Mouse (Mus musculus) heart, adult 2 months (tissue): ENCODE results near the gene Hist2h2aa1. TPM values are rescaled to one million over a fixed set of nuclear protein-coding genes. Genes with fewer than 3 reads are reported as not detected.

Source experiments
- DNase-seq, 2 experiments: peaks; one replicate each; pipeline ENCODE4 v3.0.0; 2021
- H3K27ac ChIP-seq: fragments of 200-600 bp; 2 replicates; pipeline ENCODE4 v1.8.1; 2022
- H3K27me3 ChIP-seq: fragments of 200-500 bp; 2 replicates; pipeline ENCODE4 v1.6.1; 2012; ENCODE audit warnings: mild to moderate bottlenecking, low read length, inconsistent platforms, mixed read lengths; ENCODE audit not compliant: control insufficient read depth, insufficient read depth
- H3K36me3 ChIP-seq: fragments of 200-500 bp; 2 replicates; pipeline ENCODE4 v1.6.1; 2012; ENCODE audit warnings: low read length, inconsistent platforms; ENCODE audit not compliant: control insufficient read depth, insufficient read depth
- H3K4me1 ChIP-seq: fragments of 200-500 bp; 2 replicates; pipeline ENCODE4 v1.6.1; 2011; ENCODE audit warnings: low read length; ENCODE audit not compliant: control insufficient read depth, insufficient read depth
- H3K4me3 ChIP-seq: fragments of 200-600 bp; 2 replicates; pipeline ENCODE4 v1.8.1; 2022
- H3K79me2 ChIP-seq: fragments of 200-500 bp; replicated peaks from 2 replicates; pipeline ENCODE4 v1.6.1; 2012; ENCODE audit warnings: mild to moderate bottlenecking, inconsistent platforms, low read length, moderate library complexity, mixed read lengths; ENCODE audit not compliant: control insufficient read depth, insufficient read depth
- H3K9ac ChIP-seq: fragments of 200-500 bp; 2 replicates; pipeline ENCODE4 v1.6.1; 2012; ENCODE audit warnings: low read depth, mild to moderate bottlenecking, control low read depth, inconsistent platforms, low read length, mixed read lengths
- CTCF ChIP-seq: fragments of 200-600 bp; IDR thresholded peaks from 2 replicates; pipeline ENCODE4 v1.8.1; 2022; ENCODE audit warnings: antibody characterized with exemption, mild to moderate bottlenecking, moderate library complexity
- EP300 ChIP-seq: fragments of 200-500 bp; IDR thresholded peaks from 2 replicates; pipeline ENCODE4 v1.6.1; 2011; ENCODE audit warnings: low read depth, low read length, control low read depth; ENCODE audit not compliant: insufficient read depth
- POLR2A ChIP-seq: fragments of 200-500 bp; IDR thresholded peaks from 2 replicates; pipeline ENCODE4 v1.6.1; 2011; ENCODE audit warnings: mild to moderate bottlenecking, low read depth, low read length, control low read depth; ENCODE audit not compliant: insufficient read depth
- whole genome bisulfite sequencing: fragments of 180-500 bp; shearing (Covaris S2); methylation state at CpG from one replicate; pipeline ENCODE4 v1.1.7; 2018; 5-methylcytosine and 5-hydroxymethylcytosine counted together
- intact Hi-C: fragments of 180-260 bp; cut with DNase I; formaldehyde crosslinking; loops from one replicate; pipeline ENCODE4 v1.15.1; 2025
- polyA plus RNA-seq: library from polyadenylated mRNA; depleted of rRNA; stranded (reverse); fragments of >200 nt; gene quantifications from 2 replicates; pipeline ENCODE4 v1.2.3, GENCODE M21; 2012
- total RNA-seq, 2 experiments: library from RNA; stranded (reverse); gene quantifications; 2 replicates each; pipeline ENCODE4 v1.2.3; 2021

Hist2h2aa1 gene
- total and polyA plus RNA-seq, 3 experiments, result 7.1 to 124 (median 13.0) TPM

GRCm38 (mm10) chr3:96220765-96221639 is 24.3 kb upstream of the Hist2h2aa1 start, which contains the start of the genes Hist2h2ac and Hist2h2be:
Gene Hist2h2ac, minus strand, starts transcription at chr3:96220880.
Gene Hist2h2be, plus strand, starts transcription at chr3:96221119.
- TF ChIP-seq EP300 (peak; percentile 66), POLR2A (peak; percentile 98), CTCF (peak; percentile 26)
- peak within 1 kb of the TSS; percentile 98 for H3K27ac ChIP-seq
- H3K36me3 ChIP-seq, result peaks cover 2% of the 10 kb centered on the region
- under 1% methylated on average over 43 of the region's 43 CpGs for WGBS
- peaks cover 2% of the 10 kb centered on the region; the same call in 1 of the 2 replicates for H3K79me2 ChIP-seq
- H3K9ac ChIP-seq, result peak within 1 kb of the TSS; percentile 97
- H3K27me3 ChIP-seq, result no peaks in the 10 kb centered on the region
- intact Hi-C loops, result loop anchor here (1.0 to 5.0 kb wide), 2 partner anchors 42 to 329 kb away; partner anchors contain the start of genes Aph1a, BC028528 and Hist2h4
- H3K4me1 ChIP-seq, result peaks cover 7% of the 10 kb centered on the region
- peak within 1 kb of the TSS; percentile 57 for H3K4me3 ChIP-seq
- DNase-seq, result peak; percentile 85 to 91

DNA sequence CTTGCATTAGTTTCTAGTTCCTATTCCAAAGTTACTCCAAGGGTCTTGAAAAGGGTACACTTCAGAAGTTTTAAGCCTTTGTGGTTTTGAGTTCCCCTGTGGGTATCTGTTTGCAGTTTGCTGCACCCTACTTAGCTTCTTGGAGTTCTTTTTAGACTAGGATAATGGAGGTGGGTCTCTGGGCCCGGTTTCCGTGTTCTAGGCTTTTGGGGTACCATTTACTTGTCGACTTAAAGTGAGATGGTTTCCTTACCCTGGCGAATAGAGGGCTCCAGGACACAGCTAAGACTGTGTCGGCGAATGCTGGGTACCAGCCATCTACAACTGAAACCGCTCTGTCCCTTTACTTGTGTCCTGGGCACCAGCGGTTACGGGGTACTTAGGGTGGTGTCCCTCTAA is 23.7 kb upstream of the Hist2h2aa1 start:
- Histone ChIP-seq H3K27ac (peak overlapping the region; percentile 98), H3K4me1 (peaks cover 7% of the 10 kb centered on the region), H3K79me2 (peaks cover 2% of the 10 kb centered on the region; the same call in 1 of the 2 replicates), H3K9ac (peak overlapping the region; percentile 69), H3K27me3 (no peaks in the 10 kb centered on the region), H3K36me3 (peaks cover 2% of the 10 kb centered on the region), H3K4me3 (peak overlapping the region; percentile 57)
- TF ChIP-seq CTCF (no peak), EP300 (no peak), POLR2A (no peak)
- 40% methylated on average over 9 of the region's 9 CpGs for WGBS
- DNase-seq, result peak; percentile 34 to 50
- intact Hi-C loops, result loop anchor here (2.0 to 5.0 kb wide), 2 partner anchors 15 to 329 kb away; partner anchors contain the start of genes Aph1a and BC028528

DNA sequence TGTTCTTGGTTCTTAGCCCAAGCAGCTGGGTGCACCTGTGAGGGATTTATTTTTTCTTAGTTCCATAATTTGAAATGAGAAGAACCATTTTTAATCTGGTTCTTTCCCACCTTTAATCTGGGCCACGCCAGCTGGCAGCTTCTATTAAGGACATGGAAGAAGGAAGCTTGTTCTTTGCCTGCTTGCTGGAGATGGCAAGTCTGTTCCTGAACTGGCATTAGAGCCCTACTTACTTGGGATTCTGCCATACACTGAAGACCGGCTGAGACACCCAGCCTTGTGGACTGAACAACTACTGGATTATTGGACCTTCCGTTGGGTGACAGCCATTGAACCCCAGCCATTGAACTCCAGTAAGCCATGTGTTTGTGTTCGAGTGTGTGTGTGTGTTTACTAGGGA is 22.5 kb upstream of the Hist2h2aa1 start:
- H3K4me3 ChIP-seq, result no peak overlapping the region
- H3K9ac ChIP-seq, result no peak overlapping the region
- WGBS, result 81% methylated on average over 4 of the region's 4 CpGs
- no peak for DNase-seq
- H3K27ac ChIP-seq, result no peak overlapping the region
- H3K36me3 ChIP-seq, result peaks cover 2% of the 10 kb centered on the region
- no peak for TF ChIP-seq EP300
- no peak for TF ChIP-seq CTCF
- TF ChIP-seq POLR2A, result no peak
- intact Hi-C loops, result loop anchor here (2.0 to 5.0 kb wide), 2 partner anchors 14 to 330 kb away; partner anchors contain the start of genes Aph1a and BC028528
- peaks cover 2% of the 10 kb centered on the region; the same call in 1 of the 2 replicates for H3K79me2 ChIP-seq
- peaks cover 7% of the 10 kb centered on the region for H3K4me1 ChIP-seq
- no peaks in the 10 kb centered on the region for H3K27me3 ChIP-seq

DNA sequence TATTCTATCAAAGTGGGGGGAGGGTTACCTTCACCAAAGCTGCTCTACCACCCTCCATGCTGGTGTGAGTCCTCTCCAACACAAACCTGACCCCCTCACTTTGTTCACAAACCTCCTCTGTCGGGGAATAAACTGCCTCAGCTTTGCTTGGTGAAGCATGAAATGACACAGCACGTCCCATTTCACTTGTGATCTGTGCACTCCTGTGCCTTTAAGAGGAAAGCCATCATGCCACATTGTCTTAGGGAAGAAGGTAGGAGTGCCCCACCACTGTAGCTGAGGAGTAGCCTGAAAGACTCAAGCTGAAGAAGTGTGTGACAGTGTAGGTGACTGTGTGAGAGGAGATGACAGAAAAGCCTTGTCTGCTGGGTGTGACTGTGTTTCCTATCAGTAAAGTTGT is 19.9 kb upstream of the Hist2h2aa1 start:
- DNase-seq, result peak in 1 of 2 experiments; percentile 10
- no peak for TF ChIP-seq EP300
- no peak for TF ChIP-seq POLR2A
- TF ChIP-seq CTCF, result no peak
- Histone ChIP-seq H3K27me3 (no peaks in the 10 kb centered on the region), H3K4me1 (peaks cover 7% of the 10 kb centered on the region), H3K9ac (no peak overlapping the region), H3K27ac (no peak overlapping the region), H3K36me3 (peaks cover 2% of the 10 kb centered on the region), H3K4me3 (no peak overlapping the region), H3K79me2 (peaks cover 2% of the 10 kb centered on the region; the same call in 1 of the 2 replicates)
- WGBS, result 62% methylated on average over 2 of the region's 2 CpGs
- intact Hi-C loops, result no loop called here

DNA sequence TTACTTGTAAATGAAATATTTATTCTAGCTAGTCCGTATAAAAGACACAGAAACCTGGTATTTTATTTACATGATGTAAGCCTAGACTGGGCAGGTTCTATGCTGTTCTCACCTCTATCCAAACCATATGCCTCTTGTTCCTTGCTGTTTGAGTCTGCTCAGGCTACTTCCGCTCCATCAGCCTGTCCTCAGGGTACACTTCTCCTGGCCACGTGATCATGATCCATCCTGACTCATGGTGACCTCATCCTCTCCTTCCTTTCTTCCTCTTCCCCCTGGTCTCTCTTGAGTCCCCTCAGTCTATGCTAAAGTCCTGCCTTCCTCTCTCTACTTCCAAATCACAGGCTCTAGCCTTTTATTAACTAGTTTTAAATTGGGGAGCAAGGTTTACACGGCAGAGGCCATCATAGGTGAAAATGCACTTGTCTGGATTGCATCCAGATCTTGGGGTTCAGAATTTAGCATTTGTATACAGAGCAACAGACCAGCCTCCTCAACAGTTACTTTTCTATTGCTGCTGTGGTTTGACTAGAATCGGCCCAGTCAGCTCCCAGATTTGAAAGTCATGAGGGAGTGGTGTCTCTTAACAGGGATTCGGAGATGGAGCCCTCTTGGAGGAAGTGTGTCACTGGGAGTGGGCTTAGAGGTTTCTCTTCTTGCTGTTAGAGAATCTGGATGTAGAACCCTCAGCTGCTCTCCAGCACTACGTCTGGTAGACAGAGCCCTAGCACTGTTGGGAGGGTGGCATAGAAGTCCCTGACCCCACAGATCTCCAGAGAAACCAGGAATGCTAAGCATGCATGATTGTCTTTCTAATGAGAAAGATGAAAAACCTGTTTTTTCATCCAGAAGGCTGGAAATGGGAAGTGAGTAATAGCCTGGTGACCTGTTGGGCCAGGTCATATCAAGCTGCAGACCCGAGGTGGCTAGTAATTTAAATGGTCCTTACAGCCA is 18.3 kb upstream of the Hist2h2aa1 start:
- H3K9ac ChIP-seq, result no peak overlapping the region
- peaks cover 2% of the 10 kb centered on the region for H3K36me3 ChIP-seq
- no peak overlapping the region for H3K4me3 ChIP-seq
- peaks cover 2% of the 10 kb centered on the region; the same call in 1 of the 2 replicates for H3K79me2 ChIP-seq
- WGBS, result 53% methylated on average over 8 of the region's 8 CpGs
- intact Hi-C loops, result no loop called here
- H3K27me3 ChIP-seq, result no peaks in the 10 kb centered on the region
- H3K27ac ChIP-seq, result no peak overlapping the region
- no peak for TF ChIP-seq POLR2A
- no peak for TF ChIP-seq CTCF
- peak; percentile 16 to 47 for DNase-seq
- peaks cover 5% of the 10 kb centered on the region for H3K4me1 ChIP-seq
